Mouse (Mus musculus) liver, postnatal 0 days (tissue): ENCODE results near the gene Nup62. TPM values are rescaled to one million over a fixed set of nuclear protein-coding genes. Genes with fewer than 3 reads are reported as not detected.

Experiments used
- ATAC-seq: fragments of 200-750 bp; cut with Nextera tagmentation; 2 replicates; pipeline ENCODE4 v1.8.0; 2017; ENCODE audit warnings: mild to moderate bottlenecking, moderate library complexity
- DNase-seq: peaks from one replicate; pipeline ENCODE4 v3.0.0-alpha.2; 2016
- H3K27ac ChIP-seq: fragments of 300-500 bp; sonication (generic); 2 replicates; pipeline ENCODE4 v1.5.1; 2014; ENCODE audit warnings: antibody characterized with exemption, moderate library complexity, mild to moderate bottlenecking, low read depth
- H3K27me3 ChIP-seq: fragments of 300-500 bp; sonication (generic); 2 replicates; pipeline ENCODE4 v1.6.1; 2014; ENCODE audit warnings: low read length, control low read depth, mixed read lengths; ENCODE audit not compliant: insufficient read depth
- H3K36me3 ChIP-seq: fragments of 300-500 bp; sonication (generic); replicated peaks from 2 replicates; pipeline ENCODE4 v1.6.1; 2014; ENCODE audit warnings: mild to moderate bottlenecking, control low read depth, low read length, moderate library complexity, mixed read lengths; ENCODE audit not compliant: insufficient read depth
- H3K4me1 ChIP-seq: fragments of 300-500 bp; sonication (generic); 2 replicates; pipeline ENCODE4 v1.6.1; 2014; ENCODE audit warnings: antibody characterized with exemption, mild to moderate bottlenecking, control low read depth; ENCODE audit not compliant: insufficient read depth
- H3K4me2 ChIP-seq: fragments of 300-500 bp; sonication (generic); 2 replicates; pipeline ENCODE4 v1.6.1; 2014; ENCODE audit warnings: low read depth, mild to moderate bottlenecking, low read length, moderate library complexity, mixed read lengths
- H3K4me3 ChIP-seq: fragments of 300-500 bp; sonication (generic); 2 replicates; pipeline ENCODE4 v1.5.1; 2014; ENCODE audit warnings: low read depth, low read length
- H3K9ac ChIP-seq: fragments of 300-500 bp; sonication (generic); replicated peaks from 2 replicates; pipeline ENCODE4 v1.6.1; 2014; ENCODE audit warnings: mild to moderate bottlenecking, moderate library complexity
- H3K9me3 ChIP-seq: fragments of 300-500 bp; sonication (generic); 2 replicates; pipeline ENCODE4 v1.6.1; 2016; ENCODE audit warnings: mild to moderate bottlenecking, control low read depth, low read length, mixed read lengths
- CTCF ChIP-seq: sonication (generic); IDR thresholded peaks from 2 replicates; pipeline ENCODE4 v1.5.1; 2016; ENCODE audit warnings: antibody characterized with exemption, low read depth
- EP300 ChIP-seq: IDR thresholded peaks from 2 replicates; pipeline ENCODE4 v1.6.1; 2016; ENCODE audit warnings: antibody characterized with exemption, low read depth, mild to moderate bottlenecking
- WGBS: fragments of 180-500 bp; shearing (Covaris S2); extraction: QIAGEN DNeasy Blood & Tissue Kit; methylation state at CpG from one replicate; pipeline ENCODE4 v1.1.7; 2014; ENCODE audit not compliant: insufficient replicate concordance; 5-methylcytosine and 5-hydroxymethylcytosine counted together
- polyA plus RNA-seq: library from polyadenylated mRNA; unstranded; fragments of >200 nt; fragmentation: Nextera tagmentation; extraction: Ambion mirVana; gene quantifications from 2 replicates; pipeline ENCODE4 v1.2.1, GENCODE M21; 2015

Gene Nup62
- polyA plus RNA-seq, 1 experiment from 2014 or later, result 21.4 TPM

- H3K27ac ChIP-seq, result no peak overlapping the region
- TF ChIP-seq EP300 (no peak), CTCF (no peak)
- ATAC-seq (no peak), DNase-seq (no peak)
- H3K4me3 ChIP-seq, result no peak overlapping the region
- peaks cover 14% of the 10 kb centered on the region; the same call in 1 of the 2 replicates for H3K36me3 ChIP-seq
- H3K4me1 ChIP-seq, result no peaks in the 10 kb centered on the region
- no peak overlapping the region for H3K9ac ChIP-seq
- 73% methylated on average over 8 of the region's 8 CpGs for WGBS
- no peaks in the 10 kb centered on the region for H3K27me3 ChIP-seq
- H3K9me3 ChIP-seq, result no peaks in the 10 kb centered on the region
- no peak overlapping the region for H3K4me2 ChIP-seq
Observed at GRCm38 (mm10) chr7:44780101-44780500, 35.8 kb upstream of the Nup62 start.

- Histone ChIP-seq H3K4me3 (no peak overlapping the region), H3K9ac (no peak overlapping the region), H3K4me2 (no peak overlapping the region), H3K4me1 (no peaks in the 10 kb centered on the region), H3K9me3 (no peaks in the 10 kb centered on the region), H3K27ac (no peak overlapping the region), H3K27me3 (no peaks in the 10 kb centered on the region), H3K36me3 (no peaks in the 10 kb centered on the region)
- WGBS, result 73% methylated on average over 3 of the region's 3 CpGs
- ATAC-seq (no peak), DNase-seq (no peak)
- TF ChIP-seq EP300, result no peak
- TF ChIP-seq CTCF, result no peak
Observed at GRCm38 (mm10) chr7:44789531-44789930, 26.4 kb upstream of the Nup62 start.

- TF ChIP-seq CTCF, result no peak
- no peak for TF ChIP-seq EP300
- peaks cover 3% of the 10 kb centered on the region; the same call in 1 of the 2 replicates for H3K9me3 ChIP-seq
- no peak overlapping the region for H3K9ac ChIP-seq
- WGBS, result 53% methylated on average over 4 of the region's 4 CpGs
- ATAC-seq, result no peak
- H3K36me3 ChIP-seq, result no peaks in the 10 kb centered on the region
- H3K27ac ChIP-seq, result no peak overlapping the region
- H3K4me1 ChIP-seq, result no peaks in the 10 kb centered on the region
- no peak for DNase-seq
- no peak overlapping the region for H3K4me3 ChIP-seq
- no peaks in the 10 kb centered on the region for H3K27me3 ChIP-seq
- no peak overlapping the region for H3K4me2 ChIP-seq
Observed at GRCm38 (mm10) chr7:44790066-44790465, 25.8 kb upstream of the Nup62 start.

- Histone ChIP-seq H3K9ac (no peak overlapping the region), H3K36me3 (no peaks in the 10 kb centered on the region), H3K4me2 (no peak overlapping the region), H3K27ac (no peak overlapping the region), H3K27me3 (no peaks in the 10 kb centered on the region), H3K9me3 (peaks cover 3% of the 10 kb centered on the region; the same call in 1 of the 2 replicates), H3K4me1 (no peaks in the 10 kb centered on the region), H3K4me3 (no peak overlapping the region)
- peak; percentile 5 for DNase-seq
- ATAC-seq, result no peak
- WGBS, result 72% methylated on average over 6 of the region's 6 CpGs
- TF ChIP-seq CTCF (no peak), EP300 (no peak)
Observed at GRCm38 (mm10) chr7:44792781-44793180, 23.1 kb upstream of the Nup62 start.

- WGBS, result 58% methylated on average over 2 of the region's 2 CpGs
- DNase-seq, result peak; percentile 9
- Histone ChIP-seq H3K27me3 (no peaks in the 10 kb centered on the region), H3K9me3 (no peaks in the 10 kb centered on the region), H3K4me2 (no peak overlapping the region), H3K4me1 (no peaks in the 10 kb centered on the region), H3K36me3 (peaks cover 17% of the 10 kb centered on the region), H3K27ac (no peak overlapping the region), H3K4me3 (no peak overlapping the region), H3K9ac (no peak overlapping the region)
- TF ChIP-seq EP300 (no peak), CTCF (no peak)
- no peak for ATAC-seq
Observed at GRCm38 (mm10) chr7:44808927-44809326, 7.0 kb upstream of the Nup62 start.

DNA sequence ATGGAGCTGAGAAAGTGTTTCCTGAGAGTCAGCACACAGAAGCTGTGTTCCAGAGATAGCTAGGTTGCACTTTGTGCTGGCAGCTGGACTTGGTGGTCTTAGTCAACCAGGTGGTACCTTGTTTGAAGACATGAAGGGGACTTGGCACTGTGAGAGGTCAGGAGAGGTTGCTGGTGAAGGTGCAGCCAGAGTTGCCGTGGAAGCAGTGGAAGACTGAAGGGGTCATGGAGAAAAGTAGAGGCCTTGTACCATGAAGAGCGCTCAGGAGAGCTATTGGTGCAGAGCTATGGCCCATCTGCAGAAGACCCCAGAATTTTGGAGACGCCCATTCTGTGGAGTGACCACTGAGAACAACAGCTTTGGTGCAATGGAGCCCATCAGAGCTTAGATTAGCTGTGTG lies 6.4 kb upstream of the Nup62 start:
- ATAC-seq (peak; percentile 1; the same call in 1 of the 2 replicates), DNase-seq (peak; percentile 17)
- Histone ChIP-seq H3K27ac (no peak overlapping the region), H3K36me3 (peaks cover 17% of the 10 kb centered on the region), H3K9ac (no peak overlapping the region), H3K4me2 (no peak overlapping the region), H3K27me3 (no peaks in the 10 kb centered on the region), H3K4me1 (no peaks in the 10 kb centered on the region), H3K4me3 (no peak overlapping the region), H3K9me3 (no peaks in the 10 kb centered on the region)
- TF ChIP-seq EP300 (no peak), CTCF (no peak)
- 74% methylated on average over 3 of the region's 3 CpGs for WGBS

- Histone ChIP-seq H3K4me1 (peaks cover 6% of the 10 kb centered on the region; the same call in 1 of the 2 replicates), H3K36me3 (peaks cover 21% of the 10 kb centered on the region), H3K4me2 (no peak overlapping the region), H3K9me3 (no peaks in the 10 kb centered on the region), H3K9ac (no peak overlapping the region), H3K4me3 (no peak overlapping the region), H3K27me3 (no peaks in the 10 kb centered on the region), H3K27ac (no peak overlapping the region)
- ATAC-seq (no peak), DNase-seq (peak; percentile 11)
- 66% methylated on average over 4 of the region's 4 CpGs for WGBS
- TF ChIP-seq EP300 (no peak), CTCF (no peak)
Observed at GRCm38 (mm10) chr7:44810365-44810764, 5.5 kb upstream of the Nup62 start.
